In the genomic region with DNA sequence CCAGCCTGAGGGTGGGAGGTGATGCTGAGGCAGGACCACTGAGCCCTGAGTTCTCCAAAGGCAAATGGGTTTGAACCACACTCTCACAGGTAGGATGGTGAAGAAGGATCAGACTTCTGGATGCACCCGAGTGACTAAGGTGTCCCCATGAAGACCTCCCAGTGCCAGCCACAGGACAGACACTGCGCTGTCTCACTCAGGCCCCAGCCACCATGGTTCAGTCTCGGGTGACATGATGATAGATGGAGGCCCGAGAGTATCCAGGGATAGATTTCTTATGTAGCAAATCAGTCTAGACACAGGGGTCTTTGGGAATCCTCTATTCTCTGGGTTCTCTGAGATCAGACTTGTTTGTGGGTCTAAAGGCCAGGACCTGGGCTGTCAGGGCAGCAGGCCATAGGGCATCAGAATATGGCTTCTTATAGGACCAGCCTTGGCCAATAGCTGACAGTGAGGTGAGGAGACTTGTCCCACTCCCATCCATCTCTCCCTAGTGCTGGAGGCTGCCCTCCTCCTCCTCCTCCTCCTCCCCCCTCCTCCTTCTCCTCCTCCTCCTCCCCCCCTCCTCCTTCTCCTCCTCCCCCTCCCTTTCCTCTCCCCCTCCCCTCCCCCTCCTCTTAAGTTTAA, we compare ENCODE assay signal across 9 mouse cellular contexts. TPM values are rescaled to one million over a fixed set of nuclear protein-coding genes. Genes with fewer than 3 reads are reported as not detected.
A peak's percentile ranks its signal among the peaks of the same experiment; 100 is the strongest.
DNase-seq lines count a peak whose midpoint lies in the region; ATAC-seq and TF ChIP-seq lines count a peak whose summit lies in the region.
"Had no signal": no experiment of that assay in that cellular context is flagged by ENCODE, and none has a peak within 500 bp of the region (broad histone marks: within the 10 kb centered on the region; RNA-seq: fewer than 3 reads in every experiment).

No protein-coding gene starts in this region.

- 37% methylated on average over 4 of the region's 4 CpGs for WGBS in kidney, postnatal 0 days
- WGBS in embryonic facial prominence, embryonic 10.5 days = 66% methylated on average over 4 of the region's 4 CpGs
- WGBS in hindbrain, embryonic 12.5 days = 34% methylated on average over 4 of the region's 4 CpGs
- WGBS in midbrain, postnatal 0 days = 48% methylated on average over 4 of the region's 4 CpGs

- H3K27me3 ChIP-seq in kidney, postnatal 0 days (ENCODE audit: insufficient read depth, low read length) = no peaks in the 10 kb centered on the region
- H3K27me3 ChIP-seq in embryonic facial prominence, embryonic 10.5 days (replicated peaks; ENCODE audit: low read depth, poor library complexity, severe bottlenecking) = no peaks in the 10 kb centered on the region
- H3K27me3 ChIP-seq in hindbrain, embryonic 12.5 days = no peaks in the 10 kb centered on the region
- no peaks in the 10 kb centered on the region for H3K27me3 ChIP-seq in midbrain, postnatal 0 days (ENCODE audit: insufficient read depth, low read length)
- H3K27me3 ChIP-seq: liver, embryonic 15.5 days had no signal

- TF ChIP-seq CTCF in kidney, postnatal 0 days (IDR thresholded peaks at IDR 0.05; ENCODE audit: low read depth) = no peak
- TF ChIP-seq CTCF in midbrain, postnatal 0 days (IDR thresholded peaks at IDR 0.05) = no peak

- ATAC-seq in kidney, postnatal 0 days (replicated peaks; ENCODE audit: low FRiP score, low read depth) = 0 out of 2 replicates have a peak, but pooled peaks have one; percentile 2
- ATAC-seq in hindbrain, embryonic 12.5 days (ENCODE audit: low FRiP score) = peak; percentile 48
- peak; percentile 25; the same call in 1 of the 2 replicates for ATAC-seq in midbrain, postnatal 0 days (ENCODE audit: low FRiP score)

- H3K9ac ChIP-seq in kidney, postnatal 0 days (ENCODE audit: low read depth, low read length) = no peak overlapping the region
- H3K9ac ChIP-seq in hindbrain, embryonic 12.5 days = peak overlapping the region; percentile 45; the same call in 1 of the 2 replicates
- H3K9ac ChIP-seq in midbrain, postnatal 0 days (replicated peaks; ENCODE audit: low read length, poor library complexity, severe bottlenecking) = no peak overlapping the region
- H3K9ac ChIP-seq: liver, embryonic 15.5 days had no signal

- peaks cover 25% of the 10 kb centered on the region for H3K4me1 ChIP-seq in kidney, postnatal 0 days (replicated peaks; ENCODE audit: insufficient read depth, low read length)
- H3K4me1 ChIP-seq in embryonic facial prominence, embryonic 10.5 days = peaks cover 40% of the 10 kb centered on the region
- peaks cover 46% of the 10 kb centered on the region for H3K4me1 ChIP-seq in hindbrain, embryonic 12.5 days
- H3K4me1 ChIP-seq in midbrain, postnatal 0 days (ENCODE audit: insufficient read depth, low read length) = peaks cover 25% of the 10 kb centered on the region

- DNase-seq in kidney, postnatal 0 days (ENCODE audit: low spot score) = no peak
- DNase-seq in kidney, postnatal 10 days = no peak
- DNase-seq in embryonic facial prominence, embryonic 10.5 days (ENCODE audit: low spot score) = no peak
- no peak for DNase-seq in midbrain, postnatal 0 days (ENCODE audit: low spot score)
- DNase-seq in lung, postnatal 25 days (ENCODE audit: low spot score) = no peak
- no peak for DNase-seq in urinary bladder, adult 18-20 months (ENCODE audit: low spot score in 2 of 2)

- H3K27ac ChIP-seq in kidney, postnatal 0 days = peak overlapping the region; percentile 73
- peak overlapping the region; percentile 85 for H3K27ac ChIP-seq in embryonic facial prominence, embryonic 10.5 days (replicated peaks)
- H3K27ac ChIP-seq in hindbrain, embryonic 12.5 days = peak overlapping the region; percentile 94
- H3K27ac ChIP-seq in midbrain, postnatal 0 days (ENCODE audit: low read depth, low read length) = peak overlapping the region; percentile 94

- H3K4me3 ChIP-seq in kidney, postnatal 0 days (replicated peaks; ENCODE audit: low read depth, low read length) = no peak overlapping the region
- H3K4me3 ChIP-seq in embryonic facial prominence, embryonic 10.5 days = peak overlapping the region; percentile 34; the same call in 1 of the 2 replicates
- H3K4me3 ChIP-seq in hindbrain, embryonic 12.5 days = no peak overlapping the region
- no peak overlapping the region for H3K4me3 ChIP-seq in midbrain, postnatal 0 days (ENCODE audit: low read depth, low read length)
- H3K4me3 ChIP-seq: liver, embryonic 15.5 days had no signal

- peaks cover 33% of the 10 kb centered on the region for H3K36me3 ChIP-seq in kidney, postnatal 0 days (ENCODE audit: insufficient read depth, low read length)
- peaks cover 45% of the 10 kb centered on the region for H3K36me3 ChIP-seq in embryonic facial prominence, embryonic 10.5 days (replicated peaks)
- H3K36me3 ChIP-seq in hindbrain, embryonic 12.5 days = peaks cover 27% of the 10 kb centered on the region
- H3K36me3 ChIP-seq in midbrain, postnatal 0 days (ENCODE audit: insufficient read depth, low read length) = peaks cover 27% of the 10 kb centered on the region
- H3K36me3 ChIP-seq: G1E had no signal

- H3K9me3 ChIP-seq in kidney, postnatal 0 days (replicated peaks; ENCODE audit: low read length) = no peaks in the 10 kb centered on the region
- no peaks in the 10 kb centered on the region for H3K9me3 ChIP-seq in embryonic facial prominence, embryonic 10.5 days
- no peaks in the 10 kb centered on the region for H3K9me3 ChIP-seq in hindbrain, embryonic 12.5 days (replicated peaks)
- no peaks in the 10 kb centered on the region for H3K9me3 ChIP-seq in midbrain, postnatal 0 days (ENCODE audit: low read length)
- H3K9me3 ChIP-seq: G1E; liver, embryonic 15.5 days had no signal

- H3K4me2 ChIP-seq in kidney, postnatal 0 days (ENCODE audit: low read length) = no peak overlapping the region
- peak overlapping the region; percentile 39 for H3K4me2 ChIP-seq in hindbrain, embryonic 12.5 days (replicated peaks)
- peak overlapping the region; percentile 24 for H3K4me2 ChIP-seq in midbrain, postnatal 0 days (ENCODE audit: low read depth, low read length, poor library complexity, severe bottlenecking)
- H3K4me2 ChIP-seq: liver, embryonic 15.5 days had no signal

RNA-seq across cellular contexts. Expression of gene Slc6a6, which starts 36.8 kb away (rescaled TPM):
- polyA plus RNA-seq in kidney, postnatal 0 days (2015; fragmentation: Nextera tagmentation; extraction: Ambion mirVana) = 106 and 121 TPM in 2 replicates
- polyA plus RNA-seq in embryonic facial prominence, embryonic 10.5 days (2016; fragmentation: Nextera tagmentation; extraction: Ambion mirVana) = 55.5 and 59.2 TPM in 2 replicates
- 70.2 and 78.0 TPM in 2 replicates for polyA plus RNA-seq in hindbrain, embryonic 12.5 days (2016; fragmentation: Nextera tagmentation; extraction: Ambion mirVana)
- 105 and 147 TPM in 2 replicates for total RNA-seq in midbrain, postnatal 0 days (2014; rRNA removed)
- 123 and 146 TPM in 2 replicates for polyA plus RNA-seq in midbrain, postnatal 0 days (2015; fragmentation: Nextera tagmentation; extraction: Ambion mirVana)
